Mouse (Mus musculus) gastrocnemius, adult 8-10 months (tissue): ENCODE data around the gene Grik1. TPM values are rescaled to one million over a fixed set of nuclear protein-coding genes. Genes with fewer than 3 reads are reported as not detected.

ENCODE experiments used
- DNase-seq, 2 experiments: peaks; one replicate each; pipeline ENCODE4 v3.0.0; 2022; ENCODE audit warnings: low spot score in 2 of 2
- total RNA-seq, 4 experiments: library from RNA; stranded (reverse); gene quantifications; 2 replicates each; pipeline ENCODE4 v1.2.4; 2022

Gene Grik1
- total RNA-seq, 4 experiments from 2014 or later, result not detected

DNA sequence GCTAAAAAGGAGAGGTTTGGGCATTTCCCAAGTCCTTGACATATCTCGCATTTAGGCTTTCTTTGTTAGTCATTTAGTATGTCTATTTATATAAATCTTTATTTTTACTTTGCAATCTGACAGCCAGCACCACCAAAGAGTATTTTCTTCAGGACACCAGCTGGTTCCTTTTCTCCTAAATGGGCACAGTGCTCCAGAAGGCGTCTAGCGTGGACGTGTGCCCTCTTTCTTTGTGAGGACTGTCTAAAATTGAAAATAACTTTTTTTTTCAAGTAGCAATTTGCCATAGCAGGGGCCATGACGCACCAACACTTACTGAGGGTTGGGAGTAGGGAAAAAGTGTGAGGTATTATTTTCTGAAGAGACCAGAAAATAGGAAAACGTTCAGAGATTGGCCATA, 425.5 kb downstream of the Grik1 start:
- no peak for DNase-seq

DNA sequence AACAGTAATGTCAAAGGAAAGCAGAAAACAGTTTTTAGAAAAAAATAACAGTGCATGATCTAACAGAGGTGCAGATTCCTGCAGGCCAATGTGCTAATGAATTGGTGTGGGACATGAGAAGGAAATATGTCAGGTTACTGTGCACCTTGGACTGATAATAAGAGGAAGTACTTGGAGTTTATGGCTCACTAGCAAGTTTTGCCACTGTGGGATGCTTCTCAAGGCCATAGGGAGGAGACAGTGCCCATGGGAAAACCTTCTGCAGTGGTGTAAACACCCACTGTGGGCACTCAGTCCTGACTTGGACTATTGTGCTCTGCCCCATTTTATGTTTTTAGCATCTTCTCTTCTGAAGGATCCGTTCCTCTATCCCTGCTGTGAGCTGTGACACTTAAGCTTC, 428.3 kb downstream of the Grik1 start:
- no peak for DNase-seq

DNA sequence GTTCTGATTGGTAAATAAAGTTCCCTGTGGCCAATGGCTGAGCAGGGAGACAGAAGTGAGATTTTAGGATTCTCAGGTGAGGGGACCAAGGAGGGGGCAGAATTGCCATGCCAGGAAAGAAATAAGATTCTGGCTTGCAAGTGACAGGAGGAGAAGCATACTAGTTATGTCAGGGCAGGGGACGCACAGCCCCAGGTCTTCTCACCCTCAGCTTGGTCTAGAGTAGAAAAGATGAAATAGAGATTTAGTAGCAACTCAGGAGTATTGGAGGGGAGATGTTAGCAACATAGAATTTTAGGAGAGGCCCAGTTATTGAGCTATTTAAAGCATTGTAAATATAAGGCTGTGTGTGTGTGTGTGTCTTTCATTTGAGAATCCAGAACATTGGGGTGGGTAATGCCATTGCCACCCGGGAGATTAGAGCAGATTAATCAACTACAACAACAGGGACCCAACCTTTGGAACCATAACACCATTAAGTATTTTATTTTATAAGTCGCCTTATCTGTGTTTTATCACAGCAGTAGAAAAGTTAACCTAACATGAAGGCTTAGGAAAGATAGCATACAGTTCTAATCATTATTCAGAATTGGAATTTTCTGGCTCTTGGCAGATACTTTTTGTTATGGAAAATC, 436.5 kb downstream of the Grik1 start:
- no peak for DNase-seq

DNA sequence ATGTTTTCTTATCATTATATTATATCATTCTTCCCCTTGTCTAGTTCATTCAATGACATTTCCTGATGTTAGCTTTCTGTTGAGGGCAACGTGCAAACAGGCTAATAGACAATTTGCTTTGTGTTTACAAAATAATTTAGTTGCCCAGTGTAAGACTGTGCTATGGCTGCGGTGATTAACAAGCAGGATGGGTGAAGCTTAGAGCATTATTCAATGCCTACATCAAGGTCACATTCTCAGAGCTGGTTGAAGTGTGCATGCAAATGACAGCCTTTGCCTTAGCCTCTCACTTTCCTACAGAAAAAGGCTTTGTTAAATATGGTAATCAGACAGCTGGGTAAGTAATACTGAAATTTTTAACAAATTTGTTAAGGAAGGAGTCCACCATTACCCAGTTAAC, 438.5 kb downstream of the Grik1 start:
- no peak for DNase-seq

DNA sequence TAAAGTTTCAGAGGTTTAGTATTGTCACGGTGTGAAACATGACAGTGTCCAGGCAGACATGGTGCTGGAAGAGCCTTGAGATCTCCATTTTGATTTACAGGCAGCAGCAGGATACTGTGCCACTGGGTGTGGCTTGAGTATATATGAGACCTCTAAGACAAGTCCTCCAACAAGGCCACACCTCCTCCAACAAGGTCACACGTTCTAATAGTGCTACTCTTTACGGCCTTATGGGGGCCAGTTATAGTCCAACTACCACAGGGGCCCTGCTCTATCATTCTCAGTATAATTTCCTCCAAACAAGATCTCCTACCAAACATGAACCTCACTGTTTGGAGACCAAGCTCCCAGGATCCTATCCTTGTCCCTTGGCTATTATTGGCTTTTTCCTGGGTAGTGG, 441.3 kb downstream of the Grik1 start:
- DNase-seq, result no peak

Other genes starting within 250 kb of the Grik1 start
- not detected for gene Cldn17, start 216.7 kb upstream of the Grik1 start, total RNA-seq